Mouse (Mus musculus) CH12.LX (cell line): ENCODE results near the gene Anapc16. TPM values are rescaled to one million over a fixed set of nuclear protein-coding genes. Genes with fewer than 3 reads are reported as not detected.

Source experiments
- DNase-seq: peaks from one replicate; pipeline ENCODE4 v3.0.0-alpha.2; 2013; ENCODE audit errors: extremely low read depth
- H3K27ac ChIP-seq: 2 replicates; pipeline ENCODE4 v1.5.1; 2012; ENCODE audit warnings: low read depth, mild to moderate bottlenecking, control low read depth, moderate library complexity; ENCODE audit not compliant: insufficient read depth
- H3K27me3 ChIP-seq: replicated peaks from 2 replicates; pipeline ENCODE3; 2012; ENCODE audit warnings: inconsistent platforms
- H3K36me3 ChIP-seq, 2 experiments: replicated peaks in 1 of 2; 2 replicates each; pipeline versions ENCODE3 to v1.6.1; 2012; ENCODE audit warnings: inconsistent platforms in 1 of 2, low read length in 1 of 2, mild to moderate bottlenecking in 1 of 2, mixed read lengths in 1 of 2, moderate library complexity in 1 of 2; ENCODE audit not compliant: control insufficient read depth in 1 of 2, insufficient read depth in 1 of 2
- H3K4me1 ChIP-seq, 2 experiments: 2 replicates each; pipeline ENCODE4 v1.6.1; 2012; ENCODE audit warnings: inconsistent platforms in 1 of 2, moderate library complexity in 1 of 2; ENCODE audit not compliant: insufficient read depth in 2 of 2, control insufficient read depth in 1 of 2
- H3K4me2 ChIP-seq: 2 replicates; pipeline ENCODE4 v1.6.1; 2012; ENCODE audit warnings: low read depth, mild to moderate bottlenecking, control low read depth; ENCODE audit not compliant: poor library complexity, insufficient read depth, severe bottlenecking
- H3K4me3 ChIP-seq, 3 experiments: fragments of 150-350 bp in 1 of 3; sonication (generic) in 1 of 3; replicated peaks in 1 of 3; 2 replicates each; pipeline versions ENCODE3 to v1.5.1; 2011 to 2012; ENCODE audit warnings: low read depth in 2 of 3, low read length in 2 of 3, mild to moderate bottlenecking in 2 of 3, moderate library complexity in 2 of 3, control low read depth in 1 of 3, improper control_type of control experiment in 1 of 3, inconsistent platforms in 1 of 3, mixed read lengths in 1 of 3; ENCODE audit not compliant: poor library complexity in 1 of 3
- H3K79me2 ChIP-seq: replicated peaks from 2 replicates; pipeline ENCODE4 v1.6.1; 2012; ENCODE audit warnings: mild to moderate bottlenecking, moderate library complexity; ENCODE audit not compliant: control insufficient read depth, poor library complexity, insufficient read depth, severe bottlenecking; ENCODE audit errors: extremely low read depth
- H3K9ac ChIP-seq: 2 replicates; pipeline ENCODE4 v1.6.1; 2012; ENCODE audit warnings: low read depth, mild to moderate bottlenecking, control low read depth, moderate library complexity; ENCODE audit not compliant: insufficient read depth
- H3K9me3 ChIP-seq: replicated peaks from 2 replicates; pipeline ENCODE3; 2012; ENCODE audit warnings: low read length, inconsistent platforms, mixed read lengths
- ELF1 ChIP-seq: IDR thresholded peaks from 2 replicates; pipeline ENCODE4 v1.6.1; 2014; ENCODE audit warnings: low read depth, mild to moderate bottlenecking, inconsistent platforms, low read length, improper control_type of control experiment
- JUN ChIP-seq: IDR thresholded peaks from 2 replicates; pipeline ENCODE4 v1.6.1; 2011; ENCODE audit warnings: low read depth, mild to moderate bottlenecking, low read length, improper control_type of control experiment, moderate library complexity; ENCODE audit not compliant: insufficient read depth
- KAT2A ChIP-seq: IDR thresholded peaks from 2 replicates; pipeline ENCODE4 v1.6.1; 2012; ENCODE audit warnings: low read length, improper control_type of control experiment, inconsistent platforms; ENCODE audit not compliant: insufficient replicate concordance
- MAX ChIP-seq: IDR thresholded peaks from 2 replicates; pipeline ENCODE4 v1.6.1; 2011; ENCODE audit warnings: low read length, improper control_type of control experiment
- MEF2A ChIP-seq: IDR thresholded peaks from 2 replicates; pipeline ENCODE4 v1.6.1; 2014; ENCODE audit warnings: low read depth, mild to moderate bottlenecking, inconsistent platforms, low read length, improper control_type of control experiment, borderline replicate concordance
- NELFE ChIP-seq: IDR thresholded peaks from 2 replicates; pipeline ENCODE4 v1.6.1; 2011; ENCODE audit warnings: low read depth, low read length, improper control_type of control experiment
- NRF1 ChIP-seq: IDR thresholded peaks from 2 replicates; pipeline ENCODE4 v1.6.1; 2014; ENCODE audit warnings: low read depth, mild to moderate bottlenecking, inconsistent platforms, low read length, improper control_type of control experiment, moderate library complexity
- PAX5 ChIP-seq: IDR thresholded peaks from 2 replicates; pipeline ENCODE4 v1.6.1; 2012; ENCODE audit warnings: low read length, inconsistent platforms, mixed read lengths
- POLR2A ChIP-seq: IDR thresholded peaks from 2 replicates; pipeline ENCODE4 v1.6.1; 2011; ENCODE audit warnings: low read depth, mild to moderate bottlenecking, improper control_type of control experiment, low read length
- POLR2AphosphoS2 ChIP-seq: IDR thresholded peaks from 2 replicates; pipeline ENCODE4 v1.6.1; 2011; ENCODE audit warnings: low read depth, low read length, improper control_type of control experiment
- RAD21 ChIP-seq: IDR thresholded peaks from 2 replicates; pipeline ENCODE4 v1.6.1; 2011; ENCODE audit warnings: low read depth, mild to moderate bottlenecking, low read length, improper control_type of control experiment, moderate library complexity
- RCOR1 ChIP-seq: conservative IDR thresholded peaks from 2 replicates; pipeline ENCODE4 v1.6.1; 2012; ENCODE audit warnings: low read depth, mild to moderate bottlenecking, inconsistent platforms, low read length, improper control_type of control experiment
- SIN3A ChIP-seq: IDR thresholded peaks from 2 replicates; pipeline ENCODE4 v1.6.1; 2012; ENCODE audit warnings: low read length, improper control_type of control experiment, inconsistent platforms
- TBP ChIP-seq: conservative IDR thresholded peaks from 2 replicates; pipeline ENCODE4 v1.6.1; 2011; ENCODE audit warnings: low read depth, low read length, improper control_type of control experiment
- USF1 ChIP-seq: IDR thresholded peaks from 2 replicates; pipeline ENCODE4 v1.6.1; 2014; ENCODE audit warnings: low read depth, mild to moderate bottlenecking, inconsistent platforms, low read length, improper control_type of control experiment
- USF2 ChIP-seq: conservative IDR thresholded peaks from 2 replicates; pipeline ENCODE4 v1.6.1; 2011; ENCODE audit warnings: low read depth, low read length, improper control_type of control experiment
- dilution Hi-C: fragments of 300-500 bp; cut with MboI; formaldehyde crosslinking; loops from 2 replicates; pipeline ENCODE4 v1.14.3; 2020; ENCODE audit warnings: low sequenced_read_pairs; ENCODE audit not compliant: extremely low pct_unique_long_range_greater_than_20kb, extremely low pct_ligation_motif_present
- in situ Hi-C: fragments of 300-500 bp; cut with MboI; formaldehyde crosslinking; loops from 3 replicates; pipeline ENCODE4 v1.14.3; 2019; ENCODE audit warnings: low sequenced_read_pairs, low pct_ligation_motif_present, low pct_unique_long_range_greater_than_20kb, mixed read lengths
- polyA plus RNA-seq: library from polyadenylated mRNA; unstranded; fragments of >175 nt; gene quantifications from 2 replicates; pipeline ENCODE4 v1.2.1, GENCODE M21; 2012; ENCODE audit warnings: low read depth; ENCODE audit not compliant: insufficient read length
- total RNA-seq, 2 experiments: library from RNA; depleted of rRNA; stranded (reverse); fragments of 300-350 nt in 1 of 2; fragments of >200 nt in 1 of 2; gene quantifications; 2 replicates each; pipeline ENCODE4 v1.2.3; 2012 to 2014

Gene Anapc16
- total and polyA plus RNA-seq, 3 experiments = 43.9 to 67.6 (median 64.9) TPM

- Histone ChIP-seq H3K4me1 (peaks cover 19 to 47% of the 10 kb centered on the region in 2 experiments), H3K4me2 (no peak overlapping the region)
These were observed 30.4 kb downstream of the Anapc16 start for GRCm38 (mm10) chr10:59972534-59972933.

GRCm38 (mm10) chr10:59971813-59972212 lies 31.1 kb downstream of the Anapc16 start:
- no peak overlapping the region for H3K4me2 ChIP-seq
- no peaks in the 10 kb centered on the region for H3K79me2 ChIP-seq
- in situ Hi-C loops (no loop called here), dilution Hi-C loops (no loop called here)
- H3K9ac ChIP-seq = no peak overlapping the region
- H3K4me1 ChIP-seq = peaks cover 19 to 41% of the 10 kb centered on the region in 2 experiments
- no peaks in the 10 kb centered on the region for H3K27me3 ChIP-seq
- H3K9me3 ChIP-seq = peaks cover 3% of the 10 kb centered on the region
- H3K27ac ChIP-seq = no peak overlapping the region
- no peak overlapping the region for H3K4me3 ChIP-seq
- TF ChIP-seq NRF1 (no peak), RCOR1 (no peak), JUN (no peak), KAT2A (no peak), POLR2A (no peak), POLR2AphosphoS2 (no peak)
- no peak for DNase-seq
- no peaks in the 10 kb centered on the region for H3K36me3 ChIP-seq

More at GRCm38 (mm10) chr10:59972534-59972933, 30.4 kb downstream of the Anapc16 start:
- no peak for TF ChIP-seq PAX5
- no peak for TF ChIP-seq MAX
- no peak for TF ChIP-seq USF1
- no peak for TF ChIP-seq RAD21
- TF ChIP-seq ELF1 = no peak
- no peak for TF ChIP-seq USF2
- no peak for TF ChIP-seq TBP
- no peak for TF ChIP-seq NELFE
- no peak for TF ChIP-seq POLR2AphosphoS2
- TF ChIP-seq SIN3A = no peak
- no peak for TF ChIP-seq MEF2A
- no peak overlapping the region for H3K27ac ChIP-seq
- no peaks in the 10 kb centered on the region for H3K27me3 ChIP-seq
- dilution Hi-C loops = no loop called here
- no peak overlapping the region for H3K9ac ChIP-seq
- in situ Hi-C loops = no loop called here
- DNase-seq = no peak
- H3K79me2 ChIP-seq = no peaks in the 10 kb centered on the region
- H3K9me3 ChIP-seq = no peaks in the 10 kb centered on the region
- H3K4me3 ChIP-seq = no peak overlapping the region
- no peaks in the 10 kb centered on the region for H3K36me3 ChIP-seq
